16 mouse cellular contexts compared by ENCODE assay signal in the genomic region with DNA sequence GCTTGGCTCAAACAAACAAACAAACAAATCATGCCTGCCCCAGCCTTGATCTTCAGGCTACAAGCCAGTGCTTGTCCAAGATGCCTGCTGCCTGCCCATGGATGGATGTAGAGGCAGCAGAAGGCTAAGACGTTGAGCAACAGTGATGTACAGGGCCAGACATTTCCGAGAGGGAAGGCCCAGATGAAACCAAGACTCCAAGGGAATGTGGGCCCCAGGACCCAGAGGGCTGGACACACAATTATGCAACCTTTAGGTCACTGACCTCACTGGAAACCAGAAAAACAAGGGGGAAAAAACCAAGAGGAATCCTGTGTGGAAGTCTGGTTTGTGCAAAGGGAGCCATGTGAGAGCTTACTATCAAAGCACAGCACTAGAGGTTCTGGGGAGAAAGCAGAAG.
A peak's percentile ranks its signal among the peaks of the same experiment; 100 is the strongest.
DNase-seq lines count a peak whose midpoint lies in the region; ATAC-seq and TF ChIP-seq lines count a peak whose summit lies in the region.
"Had no signal": no experiment of that assay in that cellular context is flagged by ENCODE, and none has a peak within 500 bp of the region (broad histone marks: within the 10 kb centered on the region; RNA-seq: fewer than 3 reads in every experiment).

No protein-coding gene starts in this region.

- H3K27me3 ChIP-seq in heart, embryonic 10.5 days (ENCODE audit: insufficient read depth, poor library complexity, severe bottlenecking), result no peaks in the 10 kb centered on the region
- H3K27me3 ChIP-seq in small intestine, adult 2 months (ENCODE audit: control insufficient read depth, insufficient read depth, low read length), result no peaks in the 10 kb centered on the region
- no peaks in the 10 kb centered on the region for H3K27me3 ChIP-seq in midbrain, embryonic 14.5 days (ENCODE audit: control insufficient read depth, insufficient read depth, low read length)
- H3K27me3 ChIP-seq: forebrain, embryonic 15.5 days; lung, embryonic 15.5 days; midbrain, embryonic 15.5 days had no signal

- H3K4me2 ChIP-seq in midbrain, embryonic 14.5 days (ENCODE audit: low read length), result no peak overlapping the region
- H3K4me2 ChIP-seq: forebrain, embryonic 15.5 days; lung, embryonic 15.5 days; midbrain, embryonic 15.5 days had no signal

- TF ChIP-seq POLR2A in lung, adult 2 months (IDR thresholded peaks at IDR 0.05; ENCODE audit: borderline replicate concordance, extremely low read depth, low read depth, low read length), result no peak
- no peak for TF ChIP-seq POLR2A in small intestine, adult 2 months (IDR thresholded peaks at IDR 0.05; ENCODE audit: low read depth, low read length)

- no peak for ATAC-seq in midbrain, embryonic 14.5 days (ENCODE audit: low FRiP score, low TSS enrichment)
- ATAC-seq: CD4-positive, CD25-positive, alpha-beta regulatory T cell, adult 4 months; forebrain, embryonic 15.5 days; inflammation-experienced regulatory T-cells, adult 6 months had no signal

- DNase-seq in heart, adult 9 months (ENCODE audit: low spot score in 2 of 2), result peak; percentile 61 to 68
- DNase-seq in heart, embryonic 10.5 days (ENCODE audit: low spot score), result no peak
- peak; percentile 12 for DNase-seq in lung, adult 2 months
- DNase-seq in lung, postnatal 14 days, result no peak
- DNase-seq in kidney, postnatal 25 days, result peak; percentile 12 to 54
- DNase-seq in urinary bladder, postnatal 10 days (ENCODE audit: low spot score), result no peak
- DNase-seq in midbrain, embryonic 14.5 days, result no peak
- DNase-seq: cerebellum, adult 11 months; gastrocnemius, postnatal 10 days; thymus, postnatal 14 days had no signal

- H3K27ac ChIP-seq in heart, embryonic 10.5 days, result no peak overlapping the region
- 0 out of 2 replicates have a peak overlapping the region, but pooled peaks have one; percentile 4 for H3K27ac ChIP-seq in small intestine, adult 2 months (ENCODE audit: insufficient read depth, low read depth, low read length)
- H3K27ac ChIP-seq in midbrain, embryonic 14.5 days (replicated peaks; ENCODE audit: low read depth, low read length), result no peak overlapping the region
- H3K27ac ChIP-seq: forebrain, embryonic 15.5 days; midbrain, embryonic 15.5 days had no signal

- H3K4me1 ChIP-seq in heart, embryonic 10.5 days, result peaks cover 13% of the 10 kb centered on the region
- H3K4me1 ChIP-seq in lung, adult 2 months (ENCODE audit: control insufficient read depth, insufficient read depth, low read length), result peaks cover 2% of the 10 kb centered on the region
- no peaks in the 10 kb centered on the region; the same call in 1 of the 2 replicates for H3K4me1 ChIP-seq in small intestine, adult 2 months (ENCODE audit: control insufficient read depth, insufficient read depth, insufficient read length, low read length)
- no peaks in the 10 kb centered on the region for H3K4me1 ChIP-seq in midbrain, embryonic 14.5 days (ENCODE audit: control insufficient read depth, insufficient read depth, low read length)
- H3K4me1 ChIP-seq: forebrain, embryonic 15.5 days; midbrain, embryonic 15.5 days had no signal

- TF ChIP-seq CTCF in lung, adult 2 months (IDR thresholded peaks at IDR 0.05; ENCODE audit: insufficient read depth, low read length), result no peak
- TF ChIP-seq CTCF in small intestine, adult 2 months (IDR thresholded peaks at IDR 0.05; ENCODE audit: extremely low read depth, insufficient read length, insufficient replicate concordance, low read depth, low read length), result no peak

- no peaks in the 10 kb centered on the region for H3K9me3 ChIP-seq in heart, embryonic 10.5 days
- peaks cover 3% of the 10 kb centered on the region; the same call in 1 of the 2 replicates for H3K9me3 ChIP-seq in midbrain, embryonic 14.5 days (ENCODE audit: control insufficient read depth, low read length)
- H3K9me3 ChIP-seq: forebrain, embryonic 15.5 days; lung, embryonic 15.5 days had no signal

- H3K4me3 ChIP-seq in heart, embryonic 10.5 days, result no peak overlapping the region
- H3K4me3 ChIP-seq in lung, adult 2 months (replicated peaks; ENCODE audit: extremely low read depth, low read depth, low read length), result no peak overlapping the region
- no peak overlapping the region for H3K4me3 ChIP-seq in small intestine, adult 2 months (ENCODE audit: low read depth, low read length)
- H3K4me3 ChIP-seq in midbrain, embryonic 14.5 days (replicated peaks; ENCODE audit: low read depth, low read length), result no peak overlapping the region
- H3K4me3 ChIP-seq: forebrain, embryonic 15.5 days; lung, embryonic 15.5 days; midbrain, embryonic 15.5 days had no signal

- 80% methylated on average over 2 of the region's 2 CpGs for WGBS in heart, embryonic 10.5 days
- WGBS in lung, adult 2 months, result 54% methylated on average over 2 of the region's 2 CpGs
- 75% methylated on average over 2 of the region's 2 CpGs for WGBS in small intestine, adult 2 months
- 86% methylated on average over 2 of the region's 2 CpGs for WGBS in midbrain, embryonic 14.5 days

- H3K36me3 ChIP-seq in heart, embryonic 10.5 days, result peaks cover 14% of the 10 kb centered on the region; the same call in 1 of the 2 replicates
- H3K36me3 ChIP-seq in small intestine, adult 2 months (ENCODE audit: control insufficient read depth, insufficient read depth, low read length), result peaks cover 8% of the 10 kb centered on the region
- peaks cover 27% of the 10 kb centered on the region for H3K36me3 ChIP-seq in midbrain, embryonic 14.5 days (ENCODE audit: control insufficient read depth, insufficient read depth, low read length)
- H3K36me3 ChIP-seq: lung, embryonic 15.5 days had no signal

- no peak overlapping the region for H3K9ac ChIP-seq in midbrain, embryonic 14.5 days (replicated peaks; ENCODE audit: low read length)
- H3K9ac ChIP-seq: forebrain, embryonic 15.5 days; lung, embryonic 15.5 days; midbrain, embryonic 15.5 days had no signal

Comparison
In these comparisons a context has a peak if more than half of its experiments do, and no peak if none do; other contexts are left out.
1. DNase-seq: peak in heart, adult 9 months (2 of 2), lung, adult 2 months (single experiment) and kidney, postnatal 25 days (2 of 2); none in heart, embryonic 10.5 days (single experiment), lung, postnatal 14 days (single experiment), urinary bladder, postnatal 10 days (single experiment) and midbrain, embryonic 14.5 days (single experiment).